Mouse (Mus musculus) embryonic facial prominence, embryonic 15.5 days (tissue): Measurements from ENCODE around the gene Olfr659. TPM values are rescaled to one million over a fixed set of nuclear protein-coding genes. Genes with fewer than 3 reads are reported as not detected.

Experiments used
- ATAC-seq: fragments of 200-750 bp; cut with Nextera tagmentation; 2 replicates; pipeline ENCODE4 v1.8.0; 2017; ENCODE audit warnings: low read depth, moderate TSS enrichment; ENCODE audit not compliant: insufficient number of reproducible peaks, low FRiP score, low TSS enrichment
- H3K27ac ChIP-seq: fragments of 300-500 bp; sonication (generic); replicated peaks from 2 replicates; pipeline ENCODE4 v1.5.1; 2015; ENCODE audit warnings: mild to moderate bottlenecking, inconsistent platforms
- H3K27me3 ChIP-seq: fragments of 300-500 bp; sonication (generic); 2 replicates; pipeline ENCODE4 v1.6.1; 2015; ENCODE audit warnings: inconsistent platforms
- H3K36me3 ChIP-seq: fragments of 300-500 bp; sonication (generic); 2 replicates; pipeline ENCODE4 v1.6.1; 2015; ENCODE audit warnings: mild to moderate bottlenecking, inconsistent platforms
- H3K4me1 ChIP-seq: fragments of 300-500 bp; sonication (generic); 2 replicates; pipeline ENCODE4 v1.6.1; 2015; ENCODE audit warnings: inconsistent platforms
- H3K4me2 ChIP-seq: fragments of 300-500 bp; sonication (generic); replicated peaks from 2 replicates; pipeline ENCODE4 v1.6.1; 2015; ENCODE audit warnings: mild to moderate bottlenecking, inconsistent platforms
- H3K4me3 ChIP-seq: fragments of 300-500 bp; sonication (generic); replicated peaks from 2 replicates; pipeline ENCODE4 v1.5.1; 2015; ENCODE audit warnings: mild to moderate bottlenecking, inconsistent platforms
- H3K9ac ChIP-seq: fragments of 300-500 bp; sonication (generic); 2 replicates; pipeline ENCODE4 v1.6.1; 2015; ENCODE audit warnings: inconsistent platforms
- H3K9me3 ChIP-seq: fragments of 300-500 bp; sonication (generic); replicated peaks from 2 replicates; pipeline ENCODE4 v1.6.1; 2016; ENCODE audit warnings: inconsistent platforms
- WGBS: fragments of 180-500 bp; shearing (Covaris S2); methylation state at CpG from one replicate; pipeline ENCODE4 v1.1.7; 2015; 5-methylcytosine and 5-hydroxymethylcytosine counted together
- polyA plus RNA-seq: library from polyadenylated mRNA; unstranded; fragments of >200 nt; fragmentation: Nextera tagmentation; extraction: Ambion mirVana; gene quantifications from 2 replicates; pipeline ENCODE4 v1.2.1, GENCODE M21; 2015

Olfr659 gene
- polyA plus RNA-seq: 0.22 and 0.37 TPM in 2 replicates

GRCm38 (mm10) chr7:104666453-104666852, at the start of gene Olfr659:
Gene Olfr659, plus strand, starts transcription at chr7:104666753.
- Histone ChIP-seq H3K4me2 (no peak within 1 kb of the TSS), H3K27ac (no peak within 1 kb of the TSS), H3K9ac (no peak within 1 kb of the TSS), H3K27me3 (no peaks in the 10 kb centered on the region), H3K36me3 (no peaks in the 10 kb centered on the region), H3K4me1 (no peaks in the 10 kb centered on the region), H3K4me3 (no peak within 1 kb of the TSS), H3K9me3 (no peaks in the 10 kb centered on the region)
- 86% methylated on average over 3 of the region's 3 CpGs for WGBS
- no peak for ATAC-seq

- Histone ChIP-seq H3K9ac (no peak within 1 kb of the TSS), H3K4me1 (no peaks in the 10 kb centered on the region), H3K27me3 (no peaks in the 10 kb centered on the region), H3K4me3 (no peak within 1 kb of the TSS), H3K36me3 (no peaks in the 10 kb centered on the region), H3K9me3 (no peaks in the 10 kb centered on the region), H3K4me2 (no peak within 1 kb of the TSS), H3K27ac (no peak within 1 kb of the TSS)
- no peak for ATAC-seq
Measured at GRCm38 (mm10) chr7:104624494-104624893, 42.1 kb upstream of the Olfr659 start, which contains the start of gene Olfr657. Gene Olfr657, plus strand, starts transcription at chr7:104624794.

- 19% methylated on average over 21 of the region's 22 CpGs for WGBS
- Histone ChIP-seq H3K27me3 (no peaks in the 10 kb centered on the region), H3K4me1 (no peaks in the 10 kb centered on the region), H3K9ac (no peak within 1 kb of the TSS), H3K27ac (no peak within 1 kb of the TSS), H3K4me2 (peak within 1 kb of the TSS; percentile 35), H3K36me3 (no peaks in the 10 kb centered on the region), H3K9me3 (no peaks in the 10 kb centered on the region), H3K4me3 (no peak within 1 kb of the TSS)
- no peak for ATAC-seq
Measured at GRCm38 (mm10) chr7:104646841-104647482, 19.6 kb upstream of the Olfr659 start, which contains the start of gene Olfr658. Gene Olfr658, minus strand, starts transcription at chr7:104647305.

- Histone ChIP-seq H3K9ac (no peak within 1 kb of the TSS), H3K4me2 (no peak within 1 kb of the TSS), H3K27me3 (no peaks in the 10 kb centered on the region), H3K36me3 (no peaks in the 10 kb centered on the region), H3K4me3 (no peak within 1 kb of the TSS), H3K9me3 (no peaks in the 10 kb centered on the region), H3K4me1 (no peaks in the 10 kb centered on the region), H3K27ac (no peak within 1 kb of the TSS)
- WGBS: 87% methylated on average over 2 of the region's 2 CpGs
- no peak for ATAC-seq
Measured at GRCm38 (mm10) chr7:104686201-104686600, 19.6 kb downstream of the Olfr659 start, which contains the start of gene Olfr661. Gene Olfr661, plus strand, starts transcription at chr7:104686501.

Other genes starting within 250 kb of the Olfr659 start
- 1.8 and 2.3 TPM in 2 replicates for gene Trim30a, start 201.6 kb upstream of the Olfr659 start, polyA plus RNA-seq
- 0.74 and 0.85 TPM in 2 replicates for gene Trim30d, start 158.9 kb upstream of the Olfr659 start, polyA plus RNA-seq
- not detected in 2 replicates for gene Olfr651, start 116.6 kb upstream of the Olfr659 start, polyA plus RNA-seq
- gene Olfr652, start 105.9 kb upstream of the Olfr659 start, polyA plus RNA-seq: 0.11 TPM in 1 of 2 replicates, not detected in the other
- gene Olfr653, start 89.4 kb upstream of the Olfr659 start, polyA plus RNA-seq: 0.11 and 0.16 TPM in 2 replicates
- gene Olfr654, start 79.7 kb upstream of the Olfr659 start, polyA plus RNA-seq: 0.12 TPM in 1 of 2 replicates, not detected in the other
- gene Olfr655, start 65.0 kb upstream of the Olfr659 start, polyA plus RNA-seq: 0.16 and 0.29 TPM in 2 replicates
- gene Olfr656, start 52.8 kb upstream of the Olfr659 start, polyA plus RNA-seq: 0.05 TPM in 1 of 2 replicates, not detected in the other
- gene Olfr657, start 42.0 kb upstream of the Olfr659 start, polyA plus RNA-seq: not detected in 2 replicates
- gene Olfr658, start 19.4 kb upstream of the Olfr659 start, polyA plus RNA-seq: 0.12 TPM in 1 of 2 replicates, not detected in the other
- 0.11 and 0.12 TPM in 2 replicates for gene Olfr661, start 19.7 kb downstream of the Olfr659 start, polyA plus RNA-seq
- not detected in 2 replicates for gene Usp17le, start 110.7 kb downstream of the Olfr659 start, polyA plus RNA-seq
- not detected in 2 replicates for gene Usp17lb, start 175.8 kb downstream of the Olfr659 start, polyA plus RNA-seq
- 0.12 TPM in 1 of 2 replicates, not detected in the other for gene Usp17la, start 190.3 kb downstream of the Olfr659 start, polyA plus RNA-seq
- 0.20 TPM in 1 of 2 replicates, not detected in the other for gene Olfr665, start 211.3 kb downstream of the Olfr659 start, polyA plus RNA-seq
- gene Olfr666, start 229.2 kb downstream of the Olfr659 start, polyA plus RNA-seq: 0.22 and 0.89 TPM in 2 replicates